Mouse (Mus musculus): ENCODE measurements around the gene D330020A13Rik.

- TF ChIP-seq CTCF (IDR thresholded peaks at IDR 0.05) (no peak), EP300 (IDR thresholded peaks at IDR 0.05) (no peak)
These were observed 30.6 kb upstream of the D330020A13Rik start for GRCm38 (mm10) chr6:120263608-120264007.

Measured in lung, postnatal 0 days (tissue).